In genomic region chr15:25414011-25414746, GRCm38 (mm10) we compare ENCODE assay signal across 8 mouse cellular contexts. TPM values are rescaled to one million over a fixed set of nuclear protein-coding genes. Genes with fewer than 3 reads are reported as not detected.
DNase-seq lines count a peak whose midpoint lies in the region; ATAC-seq and TF ChIP-seq lines count a peak whose summit lies in the region.

No protein-coding gene starts in this region.

- H3K36me3 ChIP-seq in kidney, embryonic 14.5 days (ENCODE audit: control insufficient read depth, insufficient read depth, low read length) = no peaks in the 10 kb centered on the region
- H3K36me3 ChIP-seq in limb, embryonic 14.5 days (ENCODE audit: control insufficient read depth, insufficient read depth, low read length) = peaks cover 4% of the 10 kb centered on the region; the same call in 1 of the 2 replicates
- peaks cover 4% of the 10 kb centered on the region for H3K36me3 ChIP-seq in myocyte (ENCODE audit: control insufficient read depth, insufficient read depth)

- peaks cover 5% of the 10 kb centered on the region; the same call in 1 of the 2 replicates for H3K27me3 ChIP-seq in cerebellum, adult 2 months (ENCODE audit: control insufficient read depth, insufficient read depth, low read length)
- no peaks in the 10 kb centered on the region for H3K27me3 ChIP-seq in kidney, embryonic 14.5 days (ENCODE audit: control insufficient read depth, insufficient read depth, low read length)
- no peaks in the 10 kb centered on the region for H3K27me3 ChIP-seq in limb, embryonic 14.5 days (ENCODE audit: control insufficient read depth, insufficient read depth, low read length)
- no peaks in the 10 kb centered on the region for H3K27me3 ChIP-seq in myocyte (ENCODE audit: control insufficient read depth, insufficient read depth, insufficient read length)

- peak; percentile 44 for DNase-seq in lung, adult 2 months
- no peak for DNase-seq in lung, postnatal 14 days
- DNase-seq in cerebellum, adult 2 months = no peak
- DNase-seq in frontal cortex, postnatal 10 days (ENCODE audit: low spot score in 2 of 2) = peak; percentile 58 to 70
- DNase-seq in limb, embryonic 14.5 days (ENCODE audit: low spot score) = peak; percentile 58
- peak; percentile 55 for DNase-seq in thymus, postnatal 0 days (ENCODE audit: low spot score)

- no peaks in the 10 kb centered on the region for H3K9me3 ChIP-seq in kidney, embryonic 14.5 days (ENCODE audit: control insufficient read depth, low read length)
- H3K9me3 ChIP-seq in limb, embryonic 14.5 days (ENCODE audit: control insufficient read depth, low read length) = no peaks in the 10 kb centered on the region

- peak; percentile 61 for ATAC-seq in kidney, embryonic 14.5 days (ENCODE audit: low FRiP score, low TSS enrichment)
- peak; percentile 48 for ATAC-seq in limb, embryonic 14.5 days (ENCODE audit: low FRiP score, low read depth)

- peaks cover 41% of the 10 kb centered on the region for H3K79me2 ChIP-seq in myocyte (ENCODE audit: control insufficient read depth, insufficient read depth)

- H3K9ac ChIP-seq in kidney, embryonic 14.5 days (ENCODE audit: low read depth, low read length) = peak overlapping the region; percentile 94
- H3K9ac ChIP-seq in limb, embryonic 14.5 days (ENCODE audit: low read depth, low read length, severe bottlenecking) = peak overlapping the region; percentile 95

- WGBS in lung, adult 2 months = 2% methylated on average over 36 of the region's 36 CpGs
- under 1% methylated on average over 34 of the region's 36 CpGs for WGBS in cerebellum, adult 2 months
- WGBS in kidney, embryonic 14.5 days = under 1% methylated on average over 34 of the region's 36 CpGs
- under 1% methylated on average over 35 of the region's 36 CpGs for WGBS in limb, embryonic 14.5 days

- no peak for TF ChIP-seq CTCF in lung, adult 2 months (IDR thresholded peaks at IDR 0.05; ENCODE audit: insufficient read depth, low read length)
- TF ChIP-seq CTCF in cerebellum, adult 2 months (IDR thresholded peaks at IDR 0.05; ENCODE audit: borderline replicate concordance, insufficient read depth, low read depth, low read length) = no peak

- peaks cover 8% of the 10 kb centered on the region; the same call in 1 of the 2 replicates for H3K4me1 ChIP-seq in lung, adult 2 months (ENCODE audit: control insufficient read depth, insufficient read depth, low read length)
- 0 out of 2 replicates have a peak, but pooled peaks cover 2% of the 10 kb centered on the region for H3K4me1 ChIP-seq in cerebellum, adult 2 months (ENCODE audit: control insufficient read depth, insufficient read depth, low read length)
- H3K4me1 ChIP-seq in kidney, embryonic 14.5 days (ENCODE audit: control insufficient read depth, insufficient read depth, low read length) = peaks cover 2% of the 10 kb centered on the region; the same call in 1 of the 2 replicates
- H3K4me1 ChIP-seq in limb, embryonic 14.5 days (ENCODE audit: control insufficient read depth, insufficient read depth, low read length) = 0 out of 2 replicates have a peak, but pooled peaks cover 3% of the 10 kb centered on the region

- H3ac ChIP-seq in myocyte (ENCODE audit: control insufficient read depth, insufficient read length) = peak overlapping the region; percentile 88

- TF ChIP-seq POLR2A in lung, adult 2 months (IDR thresholded peaks at IDR 0.05; ENCODE audit: borderline replicate concordance, extremely low read depth, low read depth, low read length) = no peak
- TF ChIP-seq POLR2A in cerebellum, adult 2 months (IDR thresholded peaks at IDR 0.05; ENCODE audit: borderline replicate concordance, insufficient read depth, low read length) = no peak
- no peak for TF ChIP-seq POLR2A in limb, embryonic 14.5 days (IDR thresholded peaks at IDR 0.05; ENCODE audit: borderline replicate concordance, extremely low read depth, insufficient read depth, insufficient read length)
- no peak for TF ChIP-seq POLR2A in myocyte (IDR thresholded peaks at IDR 0.05; ENCODE audit: insufficient read length, low read depth)

- H3K4me3 ChIP-seq in lung, adult 2 months (replicated peaks; ENCODE audit: extremely low read depth, low read depth, low read length) = peak overlapping the region; percentile 30
- peak overlapping the region; percentile 52 for H3K4me3 ChIP-seq in cerebellum, adult 2 months (replicated peaks; ENCODE audit: insufficient read depth, low read depth, low read length)
- H3K4me3 ChIP-seq in kidney, embryonic 14.5 days (ENCODE audit: low read length) = peak overlapping the region; percentile 84
- H3K4me3 ChIP-seq in limb, embryonic 14.5 days (replicated peaks; ENCODE audit: low read length) = peak overlapping the region; percentile 98
- peak overlapping the region; percentile 94 for H3K4me3 ChIP-seq in myocyte

- peak overlapping the region; percentile 79 for H3K4me2 ChIP-seq in kidney, embryonic 14.5 days (replicated peaks; ENCODE audit: low read depth, low read length)
- H3K4me2 ChIP-seq in limb, embryonic 14.5 days (replicated peaks; ENCODE audit: low read depth, low read length, severe bottlenecking) = peak overlapping the region; percentile 81
- peak overlapping the region; percentile 85 for H3K4me2 ChIP-seq in myocyte (ENCODE audit: low read depth)

- H3K27ac ChIP-seq in cerebellum, adult 2 months (ENCODE audit: insufficient read depth, low read length) = no peak overlapping the region
- H3K27ac ChIP-seq in kidney, embryonic 14.5 days (ENCODE audit: low read depth, low read length) = peak overlapping the region; percentile 71
- peak overlapping the region; percentile 93 for H3K27ac ChIP-seq in limb, embryonic 14.5 days (replicated peaks; ENCODE audit: low read depth, low read length)

TF ChIP-seq in myocyte, 11 proteins besides CTCF, POLR2A, EP300 and RAD21:
- TF ChIP-seq SRF (IDR thresholded peaks at IDR 0.05; ENCODE audit: control insufficient read depth, insufficient read length, low read depth) (no peak), CEBPB (IDR thresholded peaks at IDR 0.05; ENCODE audit: insufficient read depth, poor library complexity, severe bottlenecking) (no peak), REST (IDR thresholded peaks at IDR 0.05; ENCODE audit: insufficient read depth, insufficient read length) (no peak), USF1 (IDR thresholded peaks at IDR 0.05; ENCODE audit: low read depth) (no peak), E2F4 (IDR thresholded peaks at IDR 0.05; ENCODE audit: insufficient read depth) (no peak), TCF3 (IDR thresholded peaks at IDR 0.05; ENCODE audit: insufficient read length, low read depth) (no peak), TCF12 (IDR thresholded peaks at IDR 0.05; ENCODE audit: insufficient read depth, poor library complexity, severe bottlenecking) (no peak), MYOG (IDR thresholded peaks at IDR 0.05; ENCODE audit: control insufficient read depth in 1 of 3, insufficient read depth in 1 of 3, insufficient read length in 2 of 3, low read depth in 2 of 3) (no peak), MAX (IDR thresholded peaks at IDR 0.05; ENCODE audit: low read depth) (no peak), POLR2AphosphoS2 (IDR thresholded peaks at IDR 0.05; ENCODE audit: insufficient read length, low read depth) (no peak), MYOD1 (IDR thresholded peaks at IDR 0.05; ENCODE audit: control insufficient read depth in 1 of 3, insufficient read length in 2 of 3, low read depth in 2 of 3) (no peak)

RNA-seq across cellular contexts. Expression of gene Basp1, which starts 0.6 kb away (rescaled TPM):
- polyA plus RNA-seq in lung, adult 2 months (2012; rRNA removed) = 4.9 TPM in 2 replicates
- polyA plus RNA-seq in cerebellum, adult 2 months (2012; rRNA removed) = 58.4 and 74.3 TPM in 2 replicates
- polyA plus RNA-seq in kidney, embryonic 14.5 days (2014; fragmentation: Nextera tagmentation; extraction: Ambion mirVana) = 23.4 and 46.8 TPM in 2 replicates
- 108 and 123 TPM in 2 replicates for polyA plus RNA-seq in limb, embryonic 14.5 days (2012; rRNA removed)
- 64.9 and 71.9 TPM in 2 replicates for polyA plus RNA-seq in limb, embryonic 14.5 days (2014; fragmentation: Nextera tagmentation; extraction: Ambion mirVana)
- polyA plus RNA-seq in myocyte (2012; fragmentation: generic; extraction: Trizol) = 103 TPM
- polyA plus RNA-seq in thymus, postnatal 0 days (2015; fragmentation: Nextera tagmentation; extraction: Ambion mirVana) = 10.7 and 13.1 TPM in 2 replicates

Comparison
In these comparisons a context has a peak if more than half of its experiments do, and no peak if none do; other contexts are left out.
1. DNase-seq: peak in lung, adult 2 months (single experiment), frontal cortex, postnatal 10 days (2 of 2), limb, embryonic 14.5 days (single experiment) and thymus, postnatal 0 days (single experiment); none in lung, postnatal 14 days (single experiment) and cerebellum, adult 2 months (0 of 2).
2. H3K4me3 ChIP-seq: peak in every context shown above with its lines; median percentile 98 in limb, embryonic 14.5 days; 94 in myocyte; 84 in kidney, embryonic 14.5 days; 52 in cerebellum, adult 2 months; 30 in lung, adult 2 months.
3. Peak in every context shown above with its lines, with median percentiles within 50 percentile points of each other: H3K4me2 ChIP-seq.